Mouse (Mus musculus) liver, adult 2 months (tissue): Measurements from ENCODE around the gene Ptges.

Source experiments
- CTCF ChIP-seq: fragments of 200-500 bp; IDR thresholded peaks from 2 replicates; pipeline ENCODE4 v1.5.1; 2011; ENCODE audit warnings: low read depth, low read length, control low read depth
- POLR2A ChIP-seq: fragments of 200-500 bp; IDR thresholded peaks from 2 replicates; pipeline ENCODE4 v1.6.1; 2011; ENCODE audit warnings: low read length, control low read depth; ENCODE audit not compliant: insufficient read depth; ENCODE audit errors: extremely low read depth

- no peak for TF ChIP-seq POLR2A
- TF ChIP-seq CTCF = no peak
Observed at GRCm38 (mm10) chr2:30850581-30850980, 79.1 kb downstream of the Ptges start.
